Mouse (Mus musculus) heart, postnatal 0 days (tissue): Measurements from ENCODE around the gene A530064D06Rik. TPM values are rescaled to one million over a fixed set of nuclear protein-coding genes. Genes with fewer than 3 reads are reported as not detected.
"Not testable (repeated sequence)": the region's sequence is repeated elsewhere in the genome, so short reads cannot be mapped to it uniquely, and the experiment has no call there.

ENCODE experiments used
- ATAC-seq: fragments of 200-750 bp; cut with Nextera tagmentation; 2 replicates; pipeline ENCODE4 v1.8.0; 2017; ENCODE audit warnings: low read depth, moderate number of reproducible peaks, moderate library complexity; ENCODE audit not compliant: insufficient read depth
- DNase-seq: peaks from one replicate; pipeline ENCODE4 v3.0.0-alpha.2; 2016; ENCODE audit warnings: low spot score
- H3K27ac ChIP-seq: fragments of 300-500 bp; sonication (generic); 2 replicates; pipeline ENCODE4 v1.5.1; 2014; ENCODE audit warnings: low read depth, mild to moderate bottlenecking
- H3K27me3 ChIP-seq: fragments of 300-500 bp; sonication (generic); 2 replicates; pipeline ENCODE4 v1.6.1; 2014; ENCODE audit warnings: low read length, mixed read lengths; ENCODE audit not compliant: control insufficient read depth, insufficient read depth
- H3K36me3 ChIP-seq: fragments of 300-500 bp; sonication (generic); replicated peaks from 2 replicates; pipeline ENCODE4 v1.6.1; 2014; ENCODE audit warnings: low read length, mixed read lengths; ENCODE audit not compliant: control insufficient read depth, insufficient read depth
- H3K4me1 ChIP-seq: fragments of 300-500 bp; sonication (generic); 2 replicates; pipeline ENCODE4 v1.6.1; 2014; ENCODE audit warnings: antibody characterized with exemption; ENCODE audit not compliant: control insufficient read depth, insufficient read depth
- H3K4me2 ChIP-seq: fragments of 300-500 bp; sonication (generic); 2 replicates; pipeline ENCODE4 v1.6.1; 2014; ENCODE audit warnings: low read depth, mild to moderate bottlenecking, low read length, moderate library complexity
- H3K4me3 ChIP-seq: fragments of 300-500 bp; sonication (generic); 2 replicates; pipeline ENCODE4 v1.5.1; 2014; ENCODE audit warnings: low read depth, low read length
- H3K9ac ChIP-seq: fragments of 300-500 bp; sonication (generic); replicated peaks from 2 replicates; pipeline ENCODE4 v1.6.1; 2014; ENCODE audit warnings: low read depth, low read length, mixed read lengths
- H3K9me3 ChIP-seq: fragments of 300-500 bp; sonication (generic); replicated peaks from 2 replicates; pipeline ENCODE4 v1.6.1; 2016; ENCODE audit warnings: low read length; ENCODE audit not compliant: control insufficient read depth
- CTCF ChIP-seq: IDR thresholded peaks from 2 replicates; pipeline ENCODE4 v1.5.1; 2016; ENCODE audit warnings: antibody characterized with exemption, control low read depth, low read depth
- EP300 ChIP-seq: IDR thresholded peaks from 2 replicates; pipeline ENCODE4 v1.6.1; 2016; ENCODE audit warnings: antibody characterized with exemption, low read depth
- WGBS: fragments of 180-500 bp; shearing (Covaris S2); extraction: QIAGEN DNeasy Blood & Tissue Kit; methylation state at CpG from one replicate; pipeline ENCODE4 v1.1.7; 2014; 5-methylcytosine and 5-hydroxymethylcytosine counted together
- polyA plus RNA-seq: library from polyadenylated mRNA; unstranded; fragments of >200 nt; fragmentation: Nextera tagmentation; extraction: Ambion mirVana; gene quantifications from 2 replicates; pipeline ENCODE4 v1.2.1, GENCODE M21; 2015
- total RNA-seq: library from RNA; depleted of rRNA; stranded (reverse); fragments of >200 nt; gene quantifications from 2 replicates; pipeline ENCODE4 v1.2.3, GENCODE M21; 2014; ENCODE audit warnings: low replicate concordance; rRNA removed

A530064D06Rik gene
- total RNA-seq, result not detected in 2 replicates
- polyA plus RNA-seq, result 0.08 and 0.23 TPM in 2 replicates

DNA sequence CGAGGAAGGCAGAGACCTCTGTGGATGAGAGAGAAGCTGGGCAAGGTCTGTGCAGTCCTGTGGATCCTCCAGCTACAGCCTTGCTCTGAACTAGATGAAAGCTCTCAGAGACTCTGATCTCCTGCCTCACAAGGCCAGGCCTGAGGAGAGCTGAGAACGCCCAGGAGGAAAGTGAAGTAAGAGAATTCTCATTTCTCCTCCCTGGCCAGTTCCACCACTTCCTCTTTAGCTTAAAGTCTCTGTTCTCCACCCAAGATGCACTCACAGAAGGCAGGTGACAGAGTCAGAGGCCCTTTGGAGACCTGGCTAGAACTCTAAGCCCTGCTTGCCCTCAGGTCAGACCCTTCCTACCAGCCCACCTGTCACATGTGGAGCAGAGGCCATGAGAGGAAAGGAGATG is at the start of gene A530064D06Rik:
A530064D06Rik (minus strand) TSS at position 173 of the 400 bp plus-strand sequence.
- not testable (repeated sequence) for H3K27ac ChIP-seq, H3K4me1 ChIP-seq, H3K4me3 ChIP-seq, H3K4me2 ChIP-seq, H3K9me3 ChIP-seq, H3K27me3 ChIP-seq, H3K36me3 ChIP-seq, ATAC-seq, DNase-seq, H3K9ac ChIP-seq
- WGBS, result 54% methylated on average over 2 of the region's 2 CpGs

DNA sequence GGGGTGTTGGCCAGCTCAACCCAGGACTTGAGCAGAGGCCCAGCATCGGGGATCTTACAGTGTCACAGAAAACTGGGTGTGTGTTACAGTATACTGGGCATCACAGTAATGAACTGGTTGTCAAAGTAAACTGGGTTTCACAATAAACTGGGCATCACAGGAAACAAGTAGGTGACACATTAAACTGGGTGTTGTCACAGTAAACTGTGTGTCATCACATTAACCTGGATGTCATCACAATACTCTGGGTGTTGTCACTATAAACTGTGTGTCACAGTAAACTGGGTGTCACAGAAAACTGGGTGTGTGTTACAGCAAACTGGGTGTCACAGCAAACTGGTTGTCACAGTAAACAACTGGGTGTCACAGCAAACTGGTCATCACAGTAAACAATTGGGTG is 48.4 kb upstream of the A530064D06Rik start:
- TF ChIP-seq EP300, result no peak
- Histone ChIP-seq H3K4me1 (no peaks in the 10 kb centered on the region), H3K36me3 (no peaks in the 10 kb centered on the region), H3K4me3 (no peak overlapping the region), H3K27me3 (no peaks in the 10 kb centered on the region), H3K9me3 (no peaks in the 10 kb centered on the region), H3K9ac (no peak overlapping the region), H3K27ac (no peak overlapping the region), H3K4me2 (no peak overlapping the region)
- DNase-seq (no peak), ATAC-seq (no peak)
- WGBS, result 75% methylated on average over 1 of the region's 1 CpGs

DNA sequence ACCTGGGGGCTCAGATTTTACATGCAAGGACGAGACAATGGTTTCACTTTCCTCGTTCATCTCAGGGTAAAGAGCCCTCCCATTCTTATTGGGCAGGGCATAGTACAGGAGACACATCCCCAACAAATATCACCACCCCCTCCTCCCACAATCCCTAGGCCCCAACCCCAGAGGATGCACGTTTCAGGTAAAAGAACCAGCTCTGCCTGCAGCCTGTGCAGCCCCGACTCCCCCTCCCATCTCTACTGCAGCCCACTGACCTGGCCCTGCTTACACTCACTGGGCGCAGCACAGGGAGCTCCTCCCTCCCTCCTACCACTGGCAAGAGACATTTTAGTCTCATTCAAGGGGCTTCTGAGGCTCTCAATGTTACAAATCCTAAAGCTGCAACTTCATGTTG is 46.4 kb upstream of the A530064D06Rik start:
- no peaks in the 10 kb centered on the region for H3K27me3 ChIP-seq
- no peaks in the 10 kb centered on the region for H3K36me3 ChIP-seq
- H3K27ac ChIP-seq, result no peak overlapping the region
- no peak overlapping the region for H3K4me2 ChIP-seq
- no peak overlapping the region for H3K4me3 ChIP-seq
- H3K4me1 ChIP-seq, result no peaks in the 10 kb centered on the region
- 68% methylated on average over 5 of the region's 5 CpGs for WGBS
- ATAC-seq (no peak), DNase-seq (no peak)
- no peak overlapping the region for H3K9ac ChIP-seq
- TF ChIP-seq EP300, result no peak
- TF ChIP-seq CTCF, result no peak
- H3K9me3 ChIP-seq, result no peaks in the 10 kb centered on the region

DNA sequence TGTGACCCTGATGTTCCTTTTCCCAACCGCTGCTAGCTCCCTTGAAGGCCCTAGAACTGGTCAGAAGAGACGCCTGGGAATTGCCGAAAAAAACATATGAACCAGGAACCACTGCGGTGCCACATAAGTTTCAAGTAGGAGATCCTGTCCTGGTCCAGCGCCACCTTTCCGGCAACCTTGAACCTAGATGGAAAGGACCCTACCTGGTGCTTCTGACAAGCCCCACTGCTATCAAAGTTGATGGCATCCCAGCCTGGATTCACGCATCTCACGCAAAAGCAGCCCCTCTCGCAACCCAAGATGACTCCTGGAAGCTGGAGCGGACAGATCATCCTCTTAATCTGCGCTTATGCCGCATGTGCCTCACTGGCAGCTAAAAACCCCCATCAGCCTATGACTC is 45.5 kb upstream of the A530064D06Rik start:
- 92% methylated on average over 12 of the region's 12 CpGs for WGBS
- DNase-seq (no peak), ATAC-seq (no peak)
- H3K36me3 ChIP-seq, result no peaks in the 10 kb centered on the region
- no peak overlapping the region for H3K4me2 ChIP-seq
- H3K9ac ChIP-seq, result no peak overlapping the region
- H3K9me3 ChIP-seq, result no peaks in the 10 kb centered on the region
- H3K4me1 ChIP-seq, result no peaks in the 10 kb centered on the region
- TF ChIP-seq CTCF (no peak), EP300 (no peak)
- no peak overlapping the region for H3K27ac ChIP-seq
- no peak overlapping the region for H3K4me3 ChIP-seq
- no peaks in the 10 kb centered on the region for H3K27me3 ChIP-seq

DNA sequence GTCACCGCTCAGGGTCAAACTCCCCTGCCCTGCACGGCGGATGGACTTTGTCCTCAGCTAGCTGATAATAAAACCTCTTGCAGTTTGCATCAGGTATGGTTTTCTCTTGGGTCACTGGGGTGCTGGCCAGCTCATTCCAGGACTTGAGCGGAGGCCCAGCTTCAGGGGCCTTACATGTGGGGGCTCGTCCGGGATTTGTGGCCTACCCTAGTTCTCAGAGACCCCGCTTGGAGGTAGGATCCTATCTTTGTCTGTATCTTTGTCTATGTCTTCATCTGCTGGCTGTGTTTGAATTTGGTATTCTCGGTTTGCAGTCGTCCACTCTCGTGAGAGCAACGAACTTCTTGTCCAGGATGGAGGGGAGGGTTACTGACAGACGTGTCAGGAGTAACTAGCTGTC is 36.0 kb upstream of the A530064D06Rik start:
- Histone ChIP-seq H3K27ac (no peak overlapping the region), H3K9ac (no peak overlapping the region), H3K9me3 (peaks cover 12% of the 10 kb centered on the region), H3K4me1 (no peaks in the 10 kb centered on the region), H3K36me3 (no peaks in the 10 kb centered on the region), H3K4me3 (no peak overlapping the region), H3K4me2 (no peak overlapping the region), H3K27me3 (no peaks in the 10 kb centered on the region)
- WGBS, result 89% methylated on average over 12 of the region's 12 CpGs
- TF ChIP-seq EP300 (no peak), CTCF (no peak)
- DNase-seq (no peak), ATAC-seq (no peak)

DNA sequence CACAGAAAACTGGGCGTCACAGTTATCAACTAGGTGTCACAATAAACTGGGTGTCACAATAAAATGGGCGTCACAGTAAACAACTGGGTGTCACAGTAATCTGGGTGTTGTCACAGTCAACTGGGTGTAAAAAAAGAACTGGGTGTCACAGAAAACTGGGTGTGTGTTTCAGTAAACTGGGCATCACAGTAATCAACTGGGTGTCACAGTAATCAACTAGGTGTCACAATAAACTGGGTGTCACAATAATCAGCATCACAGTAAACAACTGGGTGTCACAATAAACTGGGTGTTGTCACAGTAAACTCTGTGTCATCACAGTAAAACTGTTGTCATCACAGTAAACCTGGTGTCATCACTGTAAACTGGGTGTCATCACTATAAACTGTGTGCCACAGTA is 25.3 kb upstream of the A530064D06Rik start:
- H3K9me3 ChIP-seq, result no peaks in the 10 kb centered on the region
- no peaks in the 10 kb centered on the region for H3K36me3 ChIP-seq
- no peak for DNase-seq
- no peak for TF ChIP-seq CTCF
- TF ChIP-seq EP300, result no peak
- no peaks in the 10 kb centered on the region for H3K27me3 ChIP-seq
- WGBS, result 45% methylated on average over 2 of the region's 2 CpGs
- ATAC-seq, result no peak
- no peaks in the 10 kb centered on the region for H3K4me1 ChIP-seq
- no peak overlapping the region for H3K4me3 ChIP-seq
- no peak overlapping the region for H3K4me2 ChIP-seq
- no peak overlapping the region for H3K9ac ChIP-seq
- no peak overlapping the region for H3K27ac ChIP-seq
